Mouse (Mus musculus) ES-E14 (cell line): ENCODE data around the gene Eif4g1. TPM values are rescaled to one million over a fixed set of nuclear protein-coding genes. Genes with fewer than 3 reads are reported as not detected.

ENCODE experiments used
- DNase-seq: peaks from one replicate; pipeline ENCODE4 v3.0.0-alpha.2; 2013; ENCODE audit warnings: low read depth, low spot score
- H3K27ac ChIP-seq: 2 replicates; pipeline ENCODE4 v1.5.1; 2012; ENCODE audit warnings: low read depth, mild to moderate bottlenecking, low read length, moderate library complexity, mixed read lengths; ENCODE audit not compliant: poor library complexity, insufficient read depth, severe bottlenecking
- H3K36me3 ChIP-seq: 2 replicates; pipeline ENCODE4 v1.6.1; 2012; ENCODE audit warnings: mild to moderate bottlenecking, low read length, moderate library complexity, mixed read lengths; ENCODE audit not compliant: control insufficient read depth, poor library complexity, insufficient read depth, severe bottlenecking
- H3K4me1 ChIP-seq, 2 experiments: fragments of 150-350 bp in 1 of 2; sonication (generic) in 1 of 2; 2 replicates each; pipeline ENCODE4 v1.6.1; 2012; ENCODE audit warnings: low read length in 2 of 2, mild to moderate bottlenecking in 1 of 2, mixed read lengths in 1 of 2; ENCODE audit not compliant: control insufficient read depth in 2 of 2, insufficient read depth in 2 of 2, poor library complexity in 1 of 2
- H3K4me3 ChIP-seq, 2 experiments: fragments of 150-350 bp in 1 of 2; sonication (generic) in 1 of 2; 2 replicates each; pipeline ENCODE4 v1.5.1; 2012; ENCODE audit warnings: low read length in 2 of 2, low read depth in 1 of 2, mild to moderate bottlenecking in 1 of 2, mixed read lengths in 1 of 2; ENCODE audit not compliant: insufficient read depth in 1 of 2, poor library complexity in 1 of 2, severe bottlenecking in 1 of 2
- H3K9ac ChIP-seq: 2 replicates; pipeline ENCODE4 v1.6.1; 2012; ENCODE audit warnings: low read depth, mild to moderate bottlenecking, low read length, mixed read lengths; ENCODE audit not compliant: poor library complexity, insufficient read depth, severe bottlenecking
- H3K9me3 ChIP-seq: fragments of 150-350 bp; sonication (generic); 2 replicates; pipeline ENCODE4 v1.6.1; 2012; ENCODE audit warnings: low read depth, mild to moderate bottlenecking, low read length; ENCODE audit not compliant: control insufficient read depth, insufficient read depth
- CHD2 ChIP-seq: IDR thresholded peaks from 2 replicates; pipeline ENCODE4 v1.6.1; 2014; ENCODE audit warnings: mild to moderate bottlenecking, low read depth, low read length, inconsistent platforms
- HCFC1 ChIP-seq: IDR thresholded peaks from 2 replicates; pipeline ENCODE4 v1.6.1; 2012; ENCODE audit warnings: low read length, inconsistent platforms, borderline replicate concordance; ENCODE audit not compliant: insufficient read depth
- MAFK ChIP-seq: IDR thresholded peaks from 2 replicates; pipeline ENCODE4 v1.6.1; 2014; ENCODE audit warnings: mild to moderate bottlenecking, low read depth, low read length, inconsistent platforms; ENCODE audit not compliant: insufficient read depth
- ZC3H11A ChIP-seq: IDR thresholded peaks from 2 replicates; pipeline ENCODE4 v1.6.1; 2012; ENCODE audit warnings: low read depth, mild to moderate bottlenecking, inconsistent platforms, low read length, borderline replicate concordance
- ZNF384 ChIP-seq: IDR thresholded peaks from 2 replicates; pipeline ENCODE4 v1.6.1; 2012; ENCODE audit warnings: low read depth, low read length, inconsistent platforms
- in situ Hi-C, 2 experiments: fragments of 600-800 bp; cut with MboI; formaldehyde crosslinking; loops; one replicate each; pipeline ENCODE4 v1.15.1; 2025; ENCODE audit warnings: low sequenced_read_pairs in 2 of 2, inconsistent platforms in 1 of 2; ENCODE audit not compliant: unreplicated experiment in 2 of 2
- total RNA-seq: library from RNA; depleted of rRNA; stranded (reverse); fragments of 300-350 nt; gene quantifications from 2 replicates; pipeline ENCODE4 v1.2.3, GENCODE M21; 2012

The Eif4g1 gene
- total RNA-seq, 1 experiment = 546 TPM

GRCm38 (mm10) chr16:20705786-20706185 lies 37.7 kb downstream of the Eif4g1 start:
- DNase-seq = no peak
- Histone ChIP-seq H3K4me3 (no peak overlapping the region), H3K36me3 (peaks cover 45% of the 10 kb centered on the region), H3K27ac (no peak overlapping the region), H3K4me1 (peaks cover 8 to 30% of the 10 kb centered on the region in 2 experiments), H3K9me3 (no peaks in the 10 kb centered on the region), H3K9ac (no peak overlapping the region; the same call in 1 of the 2 replicates)
- no peak for TF ChIP-seq HCFC1
- TF ChIP-seq MAFK = no peak
- no peak for TF ChIP-seq CHD2
- no peak for TF ChIP-seq ZNF384
- TF ChIP-seq ZC3H11A = no peak
- in situ Hi-C loops = no loop called here

- Histone ChIP-seq H3K4me3 (no peak overlapping the region), H3K9ac (no peak overlapping the region), H3K36me3 (peaks cover 49% of the 10 kb centered on the region), H3K27ac (no peak overlapping the region; the same call in 1 of the 2 replicates), H3K9me3 (no peaks in the 10 kb centered on the region), H3K4me1 (peaks cover 8 to 28% of the 10 kb centered on the region in 2 experiments)
- DNase-seq = no peak
- TF ChIP-seq ZNF384 = no peak
- no peak for TF ChIP-seq HCFC1
- no peak for TF ChIP-seq MAFK
- no peak for TF ChIP-seq CHD2
- TF ChIP-seq ZC3H11A = no peak
- in situ Hi-C loops = no loop called here
These were observed 38.4 kb downstream of the Eif4g1 start for GRCm38 (mm10) chr16:20706407-20707055.

GRCm38 (mm10) chr16:20708220-20708938 lies 40.3 kb downstream of the Eif4g1 start:
- H3K9ac ChIP-seq = no peak overlapping the region
- in situ Hi-C loops = no loop called here
- no peaks in the 10 kb centered on the region for H3K9me3 ChIP-seq
- TF ChIP-seq MAFK = no peak
- no peak for TF ChIP-seq ZC3H11A
- TF ChIP-seq HCFC1 = no peak
- TF ChIP-seq ZNF384 = no peak
- TF ChIP-seq CHD2 = no peak
- DNase-seq = no peak
- H3K36me3 ChIP-seq = peaks cover 63% of the 10 kb centered on the region
- no peak overlapping the region for H3K4me3 ChIP-seq
- H3K4me1 ChIP-seq = peaks cover 5 to 23% of the 10 kb centered on the region in 2 experiments
- no peak overlapping the region for H3K27ac ChIP-seq

DNA sequence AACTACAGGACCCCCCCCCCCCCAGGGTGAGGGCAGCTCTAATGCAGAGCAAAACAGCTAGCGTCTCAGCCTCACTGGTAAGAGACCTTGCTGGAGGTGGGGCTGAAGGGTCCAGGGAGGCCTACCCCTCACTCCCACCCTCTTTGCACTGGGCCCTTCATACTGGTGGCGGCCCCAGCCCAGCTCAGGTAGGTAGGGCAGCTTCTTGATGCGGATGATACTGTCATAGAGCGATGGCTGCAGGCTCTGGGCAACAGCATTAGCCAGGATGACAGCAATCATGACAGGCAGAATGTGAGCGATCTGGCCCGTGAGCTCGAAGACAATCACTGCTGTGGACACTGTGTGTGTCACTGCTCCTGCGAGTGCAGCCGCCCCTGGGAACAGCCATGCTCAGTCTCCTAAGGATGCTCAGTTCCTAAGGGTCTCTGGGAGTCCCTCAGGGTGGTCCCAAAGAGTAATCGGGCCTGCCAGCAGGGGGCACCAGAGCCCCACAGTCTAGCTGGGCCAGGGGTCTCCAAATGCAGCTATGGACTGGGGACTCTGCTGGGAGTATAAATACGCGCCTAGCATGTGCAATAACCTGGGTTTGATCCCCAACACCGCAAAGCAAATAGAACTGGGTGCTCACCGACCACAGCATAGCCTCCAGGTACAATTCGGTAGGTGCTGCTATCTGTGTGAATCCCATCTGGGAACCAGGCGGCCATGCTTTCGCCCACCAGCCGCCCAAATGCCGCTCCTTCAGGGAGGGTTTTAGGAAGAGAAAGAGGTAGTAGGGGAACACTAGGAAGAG lies 41.0 kb downstream of the Eif4g1 start:
- H3K4me1 ChIP-seq = peaks cover 7 to 28% of the 10 kb centered on the region in 2 experiments
- no peaks in the 10 kb centered on the region for H3K9me3 ChIP-seq
- H3K27ac ChIP-seq = no peak overlapping the region
- in situ Hi-C loops = no loop called here
- no peak for TF ChIP-seq CHD2
- TF ChIP-seq MAFK = no peak
- no peak for TF ChIP-seq HCFC1
- TF ChIP-seq ZC3H11A = peak; percentile 29; the same call in 1 of the 2 replicates
- TF ChIP-seq ZNF384 = no peak
- no peak overlapping the region for H3K9ac ChIP-seq
- DNase-seq = no peak
- H3K36me3 ChIP-seq = peaks cover 65% of the 10 kb centered on the region
- H3K4me3 ChIP-seq = no peak overlapping the region
